Mouse (Mus musculus): Measurements from ENCODE around the gene Ttc22. TPM values are rescaled to one million over a fixed set of nuclear protein-coding genes. Genes with fewer than 3 reads are reported as not detected.
A peak's percentile ranks its signal among the peaks of the same experiment; 100 is the strongest.

The Ttc22 gene
- total and polyA plus RNA-seq, 3 experiments: 0.04 TPM; not detected in 2

DNA sequence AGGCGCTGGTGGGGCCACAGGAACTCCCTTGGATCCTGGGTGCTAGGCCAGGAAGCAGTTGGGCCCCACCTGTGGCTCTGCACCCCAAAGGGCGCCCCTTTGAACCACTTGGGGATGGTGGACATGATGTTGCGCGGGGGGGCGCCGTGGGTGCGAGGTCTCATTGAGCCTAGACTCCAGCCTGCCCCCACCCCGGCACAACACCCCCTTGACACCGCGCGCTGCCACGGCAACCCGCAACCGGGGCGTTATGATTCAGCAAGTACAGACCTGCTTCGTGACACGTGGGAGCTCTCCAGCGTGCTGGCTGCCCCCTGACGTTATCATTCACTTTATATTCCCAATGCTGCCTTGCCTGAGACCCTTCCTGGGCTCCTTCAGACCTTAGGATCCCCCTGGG, 5.2 kb upstream of the Ttc22 start, which contains the start of gene Lexm:
TSS of gene Lexm (minus strand) at position 186 of the 400 bp plus-strand sequence.
- TF ChIP-seq UBTF (IDR thresholded peaks at IDR 0.05; ENCODE audit: borderline replicate concordance, insufficient read depth, low read depth, low read length) (no peak), NELFE (IDR thresholded peaks at IDR 0.05; ENCODE audit: low read depth, low read length) (no peak), ELF1 (IDR thresholded peaks at IDR 0.05; ENCODE audit: low read depth, low read length) (no peak), ZNF384 (IDR thresholded peaks at IDR 0.05; ENCODE audit: low read depth, low read length) (no peak), TBP (IDR thresholded peaks at IDR 0.05; ENCODE audit: low read depth, low read length) (no peak), TCF12 (IDR thresholded peaks at IDR 0.05; ENCODE audit: low read depth, low read length) (no peak; the same call in 1 of the 2 replicates), MYB (IDR thresholded peaks at IDR 0.05; ENCODE audit: low read depth, low read length) (no peak), CHD1 (IDR thresholded peaks at IDR 0.05; ENCODE audit: low read depth, low read length) (no peak), GABPA (IDR thresholded peaks at IDR 0.05; ENCODE audit: low read depth, low read length) (peak; percentile 45; the same call in 1 of the 2 replicates), SMC3 (IDR thresholded peaks at IDR 0.05; ENCODE audit: low read depth, low read length) (no peak), MAX (IDR thresholded peaks at IDR 0.05; ENCODE audit: low read length) (peak; percentile 98), HCFC1 (IDR thresholded peaks at IDR 0.05; ENCODE audit: low read depth, low read length) (no peak), USF2 (IDR thresholded peaks at IDR 0.05; ENCODE audit: borderline replicate concordance in 1 of 2, insufficient read depth in 1 of 2, low read depth in 1 of 2, low read length in 2 of 2) (no peak), SIN3A (IDR thresholded peaks at IDR 0.05; ENCODE audit: low read length) (peak; percentile 100), MXI1 (IDR thresholded peaks at IDR 0.05; ENCODE audit: low read depth, low read length) (peak; percentile 100), CHD2 (IDR thresholded peaks at IDR 0.05; ENCODE audit: low read length) (no peak), BHLHE40 (IDR thresholded peaks at IDR 0.05; ENCODE audit: borderline replicate concordance, low read depth, low read length) (no peak), USF1 (IDR thresholded peaks at IDR 0.05; ENCODE audit: low read depth, low read length) (peak; percentile 49; the same call in 1 of the 2 replicates), EP300 (IDR thresholded peaks at IDR 0.05; ENCODE audit: low read depth in 1 of 2, low read length in 2 of 2) (peak in 1 of 2 experiments; percentile 16; a peak in 1 of 4 replicates), ETS1 (IDR thresholded peaks at IDR 0.05; ENCODE audit: low read depth, low read length) (0 out of 2 replicates have a peak, but pooled peaks have one; percentile 27), NRF1 (IDR thresholded peaks at IDR 0.05; ENCODE audit: insufficient read depth, low read depth, low read length, poor library complexity, severe bottlenecking) (no peak), MYC (IDR thresholded peaks at IDR 0.05; ENCODE audit: low read depth, low read length) (peak; percentile 84; the same call in 1 of the 2 replicates)
- peak within 1 kb of the TSS; percentile 64 to 67 for H3K4me3 ChIP-seq (ENCODE audit: control insufficient read depth in 1 of 2, insufficient read depth in 1 of 2, low read depth in 2 of 2, low read length in 2 of 2)

More for the DNA sequence above, 5.2 kb upstream of the Ttc22 start, which contains the start of gene Lexm:
- H3K36me3 ChIP-seq (ENCODE audit: control insufficient read depth in 1 of 2, insufficient read depth in 2 of 2, low read length in 2 of 2): peaks cover 0 to 4% of the 10 kb centered on the region in 2 experiments; a peak in 2 of 4 replicates
- DNase-seq (ENCODE audit: low read depth, low spot score): peak; percentile 80
- H3K27ac ChIP-seq (ENCODE audit: control insufficient read depth, low read depth, low read length): peak within 1 kb of the TSS; percentile 66
- H3K9me3 ChIP-seq (replicated peaks; ENCODE audit: insufficient read depth, low read length): no peaks in the 10 kb centered on the region
- H3K4me1 ChIP-seq (ENCODE audit: control insufficient read depth in 1 of 2, insufficient read depth in 2 of 2, low read length in 2 of 2): peaks cover 0 to 7% of the 10 kb centered on the region in 2 experiments; a peak in 1 of 4 replicates
- no peaks in the 10 kb centered on the region for H3K27me3 ChIP-seq (ENCODE audit: control insufficient read depth in 1 of 2, insufficient read depth in 2 of 2, low read length in 2 of 2)
- H3K79me2 ChIP-seq (ENCODE audit: control insufficient read depth, insufficient read depth, low read length, poor library complexity): peaks cover 10% of the 10 kb centered on the region
- peak within 1 kb of the TSS; percentile 77 for H3K9ac ChIP-seq (ENCODE audit: control insufficient read depth, low read depth, low read length, poor library complexity, severe bottlenecking)

Data from MEL (cell line).